Mouse (Mus musculus) midbrain, embryonic 16.5 days (tissue): ENCODE measurements around the gene Rap1gap. TPM values are rescaled to one million over a fixed set of nuclear protein-coding genes. Genes with fewer than 3 reads are reported as not detected.
A peak's percentile ranks its signal among the peaks of the same experiment; 100 is the strongest.

Source experiments
- ATAC-seq: fragments of 200-750 bp; cut with Nextera tagmentation; 2 replicates; pipeline ENCODE4 v1.8.0; 2017; ENCODE audit warnings: moderate TSS enrichment
- H3K27ac ChIP-seq: fragments of 300-500 bp; sonication (generic); 2 replicates; pipeline ENCODE4 v1.5.1; 2014; ENCODE audit warnings: mild to moderate bottlenecking, low read length, mixed read lengths
- H3K27me3 ChIP-seq: fragments of 300-500 bp; sonication (generic); 2 replicates; pipeline ENCODE4 v1.6.1; 2014; ENCODE audit warnings: low read depth, low read length, mixed read lengths; ENCODE audit not compliant: control insufficient read depth, insufficient read depth
- H3K36me3 ChIP-seq: fragments of 300-500 bp; sonication (generic); 2 replicates; pipeline ENCODE4 v1.6.1; 2014; ENCODE audit warnings: mild to moderate bottlenecking, low read length, moderate library complexity, mixed read lengths; ENCODE audit not compliant: control insufficient read depth, insufficient read depth
- H3K4me1 ChIP-seq: fragments of 300-500 bp; sonication (generic); 2 replicates; pipeline ENCODE4 v1.6.1; 2014; ENCODE audit warnings: mild to moderate bottlenecking, low read length, mixed read lengths; ENCODE audit not compliant: control insufficient read depth, insufficient read depth
- H3K4me2 ChIP-seq: fragments of 300-500 bp; sonication (generic); 2 replicates; pipeline ENCODE4 v1.6.1; 2014; ENCODE audit warnings: mild to moderate bottlenecking, low read length, mixed read lengths
- H3K4me3 ChIP-seq: fragments of 300-500 bp; sonication (generic); 2 replicates; pipeline ENCODE4 v1.5.1; 2014; ENCODE audit warnings: low read depth, mild to moderate bottlenecking, low read length, moderate library complexity, mixed read lengths
- H3K9ac ChIP-seq: fragments of 300-500 bp; sonication (generic); 2 replicates; pipeline ENCODE4 v1.6.1; 2014; ENCODE audit warnings: low read depth, low read length, mixed read lengths
- H3K9me3 ChIP-seq: fragments of 300-500 bp; sonication (generic); replicated peaks from 2 replicates; pipeline ENCODE4 v1.6.1; 2014; ENCODE audit warnings: mild to moderate bottlenecking, low read length, mixed read lengths; ENCODE audit not compliant: control insufficient read depth, poor library complexity, severe bottlenecking
- whole genome bisulfite sequencing: fragments of 180-500 bp; shearing (Covaris S2); extraction: QIAGEN DNeasy Blood & Tissue Kit; methylation state at CpG from one replicate; pipeline ENCODE4 v1.1.7; 2014; 5-methylcytosine and 5-hydroxymethylcytosine counted together
- polyA plus RNA-seq: library from polyadenylated mRNA; unstranded; fragments of >200 nt; fragmentation: Nextera tagmentation; extraction: Ambion mirVana; gene quantifications from 2 replicates; pipeline ENCODE4 v1.2.1, GENCODE M21; 2015

Gene Rap1gap
- polyA plus RNA-seq, 1 experiment from 2014 or later, result 105 TPM

DNA sequence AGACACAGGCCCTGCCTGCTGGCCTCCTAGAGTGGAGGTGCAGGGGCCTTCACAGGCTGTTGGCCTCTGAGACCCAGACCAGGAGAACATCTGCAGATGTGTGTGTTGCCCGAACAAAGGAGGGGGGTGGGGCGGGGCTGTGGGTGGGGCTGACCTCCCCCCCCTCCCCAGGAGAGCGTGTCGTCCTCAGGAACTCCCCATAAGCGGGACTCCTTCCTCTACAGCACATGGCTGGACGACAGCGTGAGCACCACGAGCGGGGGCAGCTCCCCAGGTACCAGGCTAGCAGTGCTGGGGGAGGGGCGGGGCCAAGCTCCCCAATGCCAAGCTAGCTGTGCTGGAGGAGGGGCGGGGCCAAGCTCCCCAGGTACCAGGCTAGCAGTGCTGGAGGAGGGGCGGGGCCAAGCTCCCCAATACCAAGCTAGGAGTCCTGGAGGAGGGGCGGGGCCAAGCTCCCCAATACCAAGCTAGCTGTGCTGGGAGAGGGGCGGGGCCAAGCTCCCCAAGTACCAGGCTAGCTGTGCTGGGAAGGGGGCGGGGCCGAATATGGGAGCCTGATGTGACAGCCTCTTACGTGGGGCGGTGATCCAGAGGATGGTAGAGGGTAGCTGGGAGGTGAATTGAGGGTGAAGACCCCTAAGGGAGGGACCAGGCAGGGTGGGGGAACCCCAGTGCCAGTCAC, 63.1 kb downstream of the Rap1gap start:
- H3K27ac ChIP-seq, result no peak overlapping the region
- H3K9ac ChIP-seq, result peak overlapping the region; percentile 18; the same call in 1 of the 2 replicates
- H3K4me1 ChIP-seq, result peaks cover 21% of the 10 kb centered on the region
- peak; percentile 15; the same call in 1 of the 2 replicates for ATAC-seq
- H3K36me3 ChIP-seq, result peaks cover 5% of the 10 kb centered on the region
- no peaks in the 10 kb centered on the region; the same call in 1 of the 2 replicates for H3K27me3 ChIP-seq
- H3K9me3 ChIP-seq, result no peaks in the 10 kb centered on the region
- H3K4me3 ChIP-seq, result no peak overlapping the region
- peak overlapping the region; percentile 55 for H3K4me2 ChIP-seq
- 4% methylated on average over 11 of the region's 18 CpGs for WGBS

GRCm38 (mm10) chr4:137728399-137729154, 64.1 kb downstream of the Rap1gap start:
- 5% methylated on average over 16 of the region's 17 CpGs for WGBS
- H3K27me3 ChIP-seq, result no peaks in the 10 kb centered on the region; the same call in 1 of the 2 replicates
- H3K4me1 ChIP-seq, result peaks cover 17% of the 10 kb centered on the region
- H3K9me3 ChIP-seq, result no peaks in the 10 kb centered on the region
- H3K4me3 ChIP-seq, result peak overlapping the region; percentile 21; the same call in 1 of the 2 replicates
- no peak for ATAC-seq
- peak overlapping the region; percentile 55 for H3K4me2 ChIP-seq
- H3K9ac ChIP-seq, result peak overlapping the region; percentile 18
- H3K27ac ChIP-seq, result no peak overlapping the region
- H3K36me3 ChIP-seq, result peaks cover 5% of the 10 kb centered on the region

DNA sequence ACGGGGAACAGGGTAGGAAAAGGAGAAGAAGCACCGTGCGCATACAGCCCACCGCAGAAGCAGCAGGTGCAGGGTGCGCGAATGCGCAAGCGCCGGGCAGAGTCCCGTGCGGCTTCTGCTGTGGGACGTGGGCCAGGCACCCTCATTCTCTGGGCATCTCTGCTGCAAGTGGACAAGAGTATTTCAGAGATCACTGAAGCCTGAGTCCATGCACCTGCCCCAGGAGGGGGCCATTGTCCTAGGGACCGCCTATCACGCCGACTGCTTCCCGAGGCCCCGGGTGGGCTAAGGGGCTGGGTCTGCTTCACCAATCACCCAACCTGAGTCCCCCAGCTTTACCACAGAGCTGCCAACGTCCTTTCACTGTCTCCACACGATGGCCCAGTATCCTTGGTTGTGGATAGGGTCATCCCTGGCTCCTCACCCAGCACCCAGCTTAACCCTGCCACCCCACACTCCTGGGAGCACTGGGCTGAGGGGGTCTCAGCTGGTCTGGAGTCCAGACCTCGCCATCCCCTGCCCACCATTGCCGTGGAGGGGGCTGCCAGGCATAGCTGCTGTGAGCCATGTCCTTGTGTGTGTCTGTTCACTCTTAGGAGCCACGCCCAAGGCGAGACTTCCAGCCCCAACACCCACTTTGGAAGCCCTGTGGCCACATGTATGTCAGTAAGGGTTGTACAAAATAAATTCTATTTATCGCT, 64.8 kb downstream of the Rap1gap start:
- peaks cover 5% of the 10 kb centered on the region for H3K36me3 ChIP-seq
- 19% methylated on average over 24 of the region's 24 CpGs for WGBS
- H3K9ac ChIP-seq, result peak overlapping the region; percentile 18
- peak overlapping the region; percentile 55 for H3K4me2 ChIP-seq
- H3K9me3 ChIP-seq, result no peaks in the 10 kb centered on the region
- peak overlapping the region; percentile 21; the same call in 1 of the 2 replicates for H3K4me3 ChIP-seq
- peaks cover 15% of the 10 kb centered on the region for H3K4me1 ChIP-seq
- ATAC-seq, result peak; percentile 26; the same call in 1 of the 2 replicates
- no peak overlapping the region for H3K27ac ChIP-seq
- no peaks in the 10 kb centered on the region for H3K27me3 ChIP-seq

GRCm38 (mm10) chr4:137730134-137730533, 65.6 kb downstream of the Rap1gap start:
- ATAC-seq, result peak; percentile 37
- Histone ChIP-seq H3K9me3 (no peaks in the 10 kb centered on the region), H3K27me3 (no peaks in the 10 kb centered on the region), H3K4me1 (peaks cover 15% of the 10 kb centered on the region), H3K36me3 (no peaks in the 10 kb centered on the region; the same call in 1 of the 2 replicates), H3K4me2 (no peak overlapping the region), H3K9ac (no peak overlapping the region), H3K27ac (no peak overlapping the region), H3K4me3 (no peak overlapping the region)
- 20% methylated on average over 3 of the region's 3 CpGs for WGBS

GRCm38 (mm10) chr4:137730757-137731156, 66.2 kb downstream of the Rap1gap start:
- Histone ChIP-seq H3K4me1 (peaks cover 15% of the 10 kb centered on the region), H3K27me3 (no peaks in the 10 kb centered on the region), H3K4me2 (no peak overlapping the region), H3K9me3 (no peaks in the 10 kb centered on the region), H3K36me3 (no peaks in the 10 kb centered on the region), H3K9ac (no peak overlapping the region), H3K27ac (no peak overlapping the region), H3K4me3 (no peak overlapping the region)
- ATAC-seq, result no peak
- 89% methylated on average over 8 of the region's 8 CpGs for WGBS

- H3K27me3 ChIP-seq, result no peaks in the 10 kb centered on the region
- H3K9me3 ChIP-seq, result no peaks in the 10 kb centered on the region
- peaks cover 15% of the 10 kb centered on the region for H3K4me1 ChIP-seq
- no peaks in the 10 kb centered on the region for H3K36me3 ChIP-seq
- no peak overlapping the region for H3K4me2 ChIP-seq
- H3K9ac ChIP-seq, result no peak overlapping the region
- no peak overlapping the region for H3K4me3 ChIP-seq
- no peak for ATAC-seq
- 69% methylated on average over 10 of the region's 10 CpGs for WGBS
- no peak overlapping the region for H3K27ac ChIP-seq
Measured at GRCm38 (mm10) chr4:137731891-137732290, 67.4 kb downstream of the Rap1gap start.

- Histone ChIP-seq H3K27ac (no peak overlapping the region), H3K4me1 (peaks cover 15% of the 10 kb centered on the region), H3K9me3 (no peaks in the 10 kb centered on the region), H3K36me3 (no peaks in the 10 kb centered on the region), H3K27me3 (no peaks in the 10 kb centered on the region), H3K9ac (no peak overlapping the region), H3K4me3 (no peak overlapping the region), H3K4me2 (no peak overlapping the region)
- 82% methylated on average over 3 of the region's 3 CpGs for WGBS
- ATAC-seq, result no peak
Measured at GRCm38 (mm10) chr4:137732361-137732760, 67.8 kb downstream of the Rap1gap start.

GRCm38 (mm10) chr4:137732962-137733361, 68.4 kb downstream of the Rap1gap start:
- Histone ChIP-seq H3K27ac (no peak overlapping the region), H3K9me3 (no peaks in the 10 kb centered on the region), H3K4me3 (no peak overlapping the region), H3K4me2 (no peak overlapping the region), H3K36me3 (no peaks in the 10 kb centered on the region), H3K27me3 (no peaks in the 10 kb centered on the region), H3K9ac (no peak overlapping the region), H3K4me1 (peaks cover 10% of the 10 kb centered on the region)
- WGBS, result 85% methylated on average over 3 of the region's 3 CpGs
- no peak for ATAC-seq
